Mouse (Mus musculus) olfactory bulb, adult 2 months (tissue): ENCODE data around the gene Tfcp2.
"Not testable (repeated sequence)": the region's sequence is repeated elsewhere in the genome, so short reads cannot be mapped to it uniquely, and the experiment has no call there.

Experiments
- CTCF ChIP-seq: fragments of 200-500 bp; IDR thresholded peaks from 2 replicates; pipeline ENCODE4 v1.5.1; 2012; ENCODE audit warnings: low read depth, mild to moderate bottlenecking, low read length, moderate library complexity; ENCODE audit not compliant: insufficient read depth
- POLR2A ChIP-seq: fragments of 200-500 bp; IDR thresholded peaks from 2 replicates; pipeline ENCODE4 v1.6.1; 2012; ENCODE audit warnings: mild to moderate bottlenecking, low read depth, low read length, moderate library complexity; ENCODE audit not compliant: insufficient read depth

- not testable (repeated sequence) for TF ChIP-seq CTCF, POLR2A
Measured at GRCm38 (mm10) chr15:100541001-100541400, 10.8 kb downstream of the Tfcp2 start.
